In the genomic region with DNA sequence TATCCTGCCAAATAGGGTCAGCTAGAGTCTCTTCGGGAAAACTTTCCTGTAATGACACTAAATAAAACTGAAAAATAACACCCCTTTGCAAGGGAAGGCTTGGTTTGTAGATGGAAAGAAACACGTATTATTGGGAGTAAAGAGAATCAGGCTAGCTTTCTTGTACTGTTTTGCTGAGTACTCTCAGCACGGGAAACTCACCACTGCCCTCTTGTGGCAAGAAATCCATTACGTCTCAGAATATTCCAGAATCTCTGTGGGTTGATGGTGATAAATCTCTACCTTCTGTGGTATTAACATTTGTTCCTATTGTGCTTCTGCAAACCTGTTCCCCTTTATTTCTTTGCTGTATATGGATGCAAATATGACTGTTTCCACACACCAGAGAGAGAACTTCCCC, we compare ENCODE assay signal across 9 mouse cellular contexts.
DNase-seq lines count a peak whose midpoint lies in the region; ATAC-seq and TF ChIP-seq lines count a peak whose summit lies in the region.
"Had no signal": no experiment of that assay in that cellular context is flagged by ENCODE, and none has a peak within 500 bp of the region (broad histone marks: within the 10 kb centered on the region; RNA-seq: fewer than 3 reads in every experiment).

No protein-coding gene starts in this region.

- no peak for ATAC-seq in megakaryocyte, adult 5-6 weeks (ENCODE audit: poor library complexity, severe bottlenecking)

- H3K4me3 ChIP-seq in left cerebral cortex, adult 2 months = no peak overlapping the region
- H3K4me3 ChIP-seq: embryonic facial prominence, embryonic 15.5 days had no signal

- intact Hi-C loops in gastrocnemius, postnatal 14 days (cut with DNase I; ENCODE audit: low total_unique reads) = no loop called here
- intact Hi-C loops in left cerebral cortex, adult 2 months (cut with DNase I) = loop anchor here (1.0 kb wide), 1 partner anchor 92 kb away; no protein-coding TSS in a partner anchor

- peak; percentile 18 for DNase-seq in kidney, adult 18-20 months
- DNase-seq in kidney, adult 11 months = no peak
- peak; percentile 32 for DNase-seq in Muller cell, postnatal 12 days (ENCODE audit: inconsistent ontology term)
- DNase-seq in cerebellum, adult 11-12 months = peak; percentile 3
- peak; percentile 15 for DNase-seq in gastrocnemius, postnatal 14 days
- peak; percentile 53 to 69 for DNase-seq in left cerebral cortex, adult 2 months (ENCODE audit: extremely low spot score in 1 of 2, low spot score in 2 of 2)
- peak; percentile 25 for DNase-seq in retina, adult 2 months (ENCODE audit: low read depth, low spot score)

- no peak overlapping the region for H3K27ac ChIP-seq in left cerebral cortex, adult 2 months
- H3K27ac ChIP-seq: embryonic facial prominence, embryonic 15.5 days had no signal

- TF ChIP-seq CTCF in left cerebral cortex, adult 2 months (IDR thresholded peaks at IDR 0.05) = peak; percentile 85
